Mouse (Mus musculus): Measurements from ENCODE around the gene Arsg.
"Not testable (repeated sequence)": the region's sequence is repeated elsewhere in the genome, so short reads cannot be mapped to it uniquely, and the experiment has no call there.

Gene Arsg

GRCm38 (mm10) chr11:109470170-109470569 lies 3.0 kb upstream of the Arsg start:
- DNase-seq (ENCODE audit: low spot score), result no peak

GRCm38 (mm10) chr11:109470921-109471861 lies 2.0 kb upstream of the Arsg start:
- no peak for DNase-seq (ENCODE audit: low spot score)

- peak; percentile 58 for DNase-seq (ENCODE audit: low spot score)
Observed at GRCm38 (mm10) chr11:109472171-109472691, 943 bp upstream of the Arsg start.

GRCm38 (mm10) chr11:109472821-109473170 lies 378 bp upstream of the Arsg start:
- DNase-seq (ENCODE audit: low spot score), result no peak

GRCm38 (mm10) chr11:109474086-109474742 lies 1.0 kb downstream of the Arsg start:
- DNase-seq (ENCODE audit: low spot score), result no peak

- DNase-seq (ENCODE audit: low spot score), result no peak
Observed at GRCm38 (mm10) chr11:109474836-109475235, 1.7 kb downstream of the Arsg start.

- no peak for DNase-seq (ENCODE audit: low spot score)
Observed at GRCm38 (mm10) chr11:109475717-109476116, 2.5 kb downstream of the Arsg start.

GRCm38 (mm10) chr11:109476241-109476640 lies 3.1 kb downstream of the Arsg start:
- no peak for DNase-seq (ENCODE audit: low spot score)

- no peak for DNase-seq (ENCODE audit: low spot score)
Observed at GRCm38 (mm10) chr11:109476653-109477052, 3.5 kb downstream of the Arsg start.

- no peak for DNase-seq (ENCODE audit: low spot score)
Observed at GRCm38 (mm10) chr11:109477606-109478380, 4.6 kb downstream of the Arsg start.

- DNase-seq (ENCODE audit: low spot score), result no peak
Observed at GRCm38 (mm10) chr11:109479575-109480285, 6.6 kb downstream of the Arsg start.

GRCm38 (mm10) chr11:109480440-109480839 lies 7.3 kb downstream of the Arsg start:
- no peak for DNase-seq (ENCODE audit: low spot score)

- peak; percentile 81 for DNase-seq (ENCODE audit: low spot score)
Observed at GRCm38 (mm10) chr11:109485398-109486045, 12.3 kb downstream of the Arsg start.

- no peak for DNase-seq (ENCODE audit: low spot score)
Observed at GRCm38 (mm10) chr11:109487111-109487510, 13.9 kb downstream of the Arsg start.

- DNase-seq (ENCODE audit: low spot score), result no peak
Observed at GRCm38 (mm10) chr11:109487991-109488684, 15.0 kb downstream of the Arsg start.

- no peak for DNase-seq (ENCODE audit: low spot score)
Observed at GRCm38 (mm10) chr11:109489763-109490162, 16.6 kb downstream of the Arsg start.

GRCm38 (mm10) chr11:109491844-109492243 lies 18.7 kb downstream of the Arsg start:
- no peak for DNase-seq (ENCODE audit: low spot score)

GRCm38 (mm10) chr11:109492847-109493464 lies 19.8 kb downstream of the Arsg start:
- not testable (repeated sequence) for DNase-seq (ENCODE audit: low spot score)

- no peak for DNase-seq (ENCODE audit: low spot score)
Observed at GRCm38 (mm10) chr11:109494890-109495770, 22.0 kb downstream of the Arsg start.
